Mouse (Mus musculus): ENCODE measurements around the gene Tas2r144.

DNA sequence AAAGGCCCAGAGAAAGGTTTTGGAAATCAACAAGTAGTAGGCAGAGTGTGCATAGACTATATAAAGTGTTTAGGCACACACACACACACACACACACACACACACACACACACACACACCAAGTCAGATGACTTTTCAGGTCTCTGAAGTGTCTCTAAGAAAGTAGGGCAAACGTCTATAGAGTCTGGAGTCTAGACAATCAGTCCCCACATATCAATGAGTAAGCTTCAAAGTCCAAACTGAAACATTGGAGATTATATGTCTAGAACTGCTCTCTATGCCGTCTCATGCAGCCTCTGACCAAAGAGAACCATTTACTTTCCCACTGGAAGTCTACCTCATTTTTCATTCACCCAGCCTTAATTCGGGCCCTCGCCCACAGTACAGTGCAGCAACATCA lies 9.9 kb downstream of the Tas2r144 start:
- TF ChIP-seq ZC3H11A (IDR thresholded peaks at IDR 0.05; ENCODE audit: borderline replicate concordance, low read depth, low read length) (no peak), CHD2 (IDR thresholded peaks at IDR 0.05; ENCODE audit: low read depth, low read length) (no peak)
